Mouse (Mus musculus) intestine, embryonic 15.5 days (tissue): ENCODE measurements around the gene Cnga4. TPM values are rescaled to one million over a fixed set of nuclear protein-coding genes. Genes with fewer than 3 reads are reported as not detected.
"Not testable (repeated sequence)": the region's sequence is repeated elsewhere in the genome, so short reads cannot be mapped to it uniquely, and the experiment has no call there.

ENCODE experiments used
- ATAC-seq: fragments of 200-750 bp; cut with Nextera tagmentation; 2 replicates; pipeline ENCODE4 v1.8.0; 2017; ENCODE audit warnings: moderate TSS enrichment, moderate library complexity
- H3K27ac ChIP-seq: fragments of 300-500 bp; sonication (generic); 2 replicates; pipeline ENCODE4 v1.5.1; 2015; ENCODE audit warnings: mild to moderate bottlenecking, inconsistent platforms
- H3K27me3 ChIP-seq: fragments of 300-500 bp; sonication (generic); replicated peaks from 2 replicates; pipeline ENCODE4 v1.6.1; 2015; ENCODE audit warnings: inconsistent platforms
- H3K36me3 ChIP-seq: fragments of 300-500 bp; sonication (generic); 2 replicates; pipeline ENCODE4 v1.6.1; 2015; ENCODE audit warnings: inconsistent platforms
- H3K4me1 ChIP-seq: fragments of 300-500 bp; sonication (generic); replicated peaks from 2 replicates; pipeline ENCODE4 v1.6.1; 2015; ENCODE audit warnings: inconsistent platforms
- H3K4me2 ChIP-seq: fragments of 300-500 bp; sonication (generic); replicated peaks from 2 replicates; pipeline ENCODE4 v1.6.1; 2015; ENCODE audit warnings: mild to moderate bottlenecking, inconsistent platforms
- H3K4me3 ChIP-seq: fragments of 300-500 bp; sonication (generic); replicated peaks from 2 replicates; pipeline ENCODE4 v1.5.1; 2015; ENCODE audit warnings: inconsistent platforms
- H3K9ac ChIP-seq: fragments of 300-500 bp; sonication (generic); 2 replicates; pipeline ENCODE4 v1.6.1; 2015; ENCODE audit warnings: inconsistent platforms
- H3K9me3 ChIP-seq: fragments of 300-500 bp; sonication (generic); 2 replicates; pipeline ENCODE4 v1.6.1; 2016; ENCODE audit warnings: inconsistent platforms
- WGBS: fragments of 180-500 bp; shearing (Covaris S2); methylation state at CpG from one replicate; pipeline ENCODE4 v1.1.7; 2015; 5-methylcytosine and 5-hydroxymethylcytosine counted together
- polyA plus RNA-seq: library from polyadenylated mRNA; unstranded; fragments of >200 nt; fragmentation: Nextera tagmentation; extraction: Ambion mirVana; gene quantifications from 2 replicates; pipeline ENCODE4 v1.2.1, GENCODE M21; 2015

The Cnga4 gene
- polyA plus RNA-seq, 1 experiment from 2014 or later, result not detected

DNA sequence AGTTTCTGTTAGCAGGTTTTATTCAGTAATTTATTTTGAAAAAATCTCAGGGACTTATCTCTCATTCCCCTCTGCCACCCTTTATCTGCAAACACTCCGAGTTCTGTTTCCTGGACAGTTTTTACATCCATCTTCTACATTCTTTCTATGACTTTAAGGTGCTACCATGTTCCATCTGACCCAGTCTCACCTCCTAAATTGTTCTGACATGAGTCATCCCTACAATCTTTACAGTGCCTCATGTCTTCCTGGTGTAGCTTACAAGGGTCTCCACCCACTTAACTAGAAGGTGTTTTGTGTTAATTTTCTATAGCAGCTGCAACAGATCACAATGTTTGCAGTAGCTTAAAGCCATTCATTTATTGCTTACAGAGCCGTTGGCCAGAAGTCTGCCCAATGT is 16.5 kb downstream of the Cnga4 start:
- Histone ChIP-seq H3K9me3 (no peaks in the 10 kb centered on the region), H3K4me3 (no peak overlapping the region)
- 17% methylated on average over 2 of the region's 2 CpGs for WGBS

DNA sequence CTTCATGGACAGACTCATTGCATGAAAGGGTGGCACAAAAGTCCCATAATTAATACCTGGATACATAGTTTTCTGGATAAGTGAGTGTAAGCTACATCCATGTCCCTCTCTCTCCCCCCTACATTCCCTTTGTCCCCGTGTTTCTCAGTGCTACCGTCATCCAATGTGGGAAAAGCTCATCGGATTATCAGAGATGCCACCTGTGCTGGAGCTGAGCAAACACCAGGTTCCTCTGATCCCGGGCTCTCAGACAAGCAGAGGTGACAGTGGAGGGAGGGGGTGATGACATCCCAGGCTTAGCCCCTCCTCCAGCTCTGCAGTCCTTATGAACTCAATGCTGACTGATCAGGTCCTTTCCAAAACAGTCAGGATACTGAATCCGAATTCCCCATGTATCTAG is 20.0 kb downstream of the Cnga4 start:
- Histone ChIP-seq H3K4me3 (no peak overlapping the region), H3K4me2 (no peak overlapping the region), H3K9me3 (no peaks in the 10 kb centered on the region), H3K4me1 (no peaks in the 10 kb centered on the region), H3K36me3 (no peaks in the 10 kb centered on the region), H3K27ac (no peak overlapping the region), H3K27me3 (peaks cover 16% of the 10 kb centered on the region), H3K9ac (no peak overlapping the region)
- no peak for ATAC-seq
- WGBS, result 22% methylated on average over 5 of the region's 5 CpGs

More for the DNA sequence above, 16.5 kb downstream of the Cnga4 start:
- ATAC-seq, result 0 out of 2 replicates have a peak, but pooled peaks have one; percentile 58
- no peak overlapping the region for H3K9ac ChIP-seq
- H3K4me2 ChIP-seq, result no peak overlapping the region
- peaks cover 11% of the 10 kb centered on the region for H3K27me3 ChIP-seq
- no peak overlapping the region for H3K27ac ChIP-seq
- H3K4me1 ChIP-seq, result no peaks in the 10 kb centered on the region
- H3K36me3 ChIP-seq, result no peaks in the 10 kb centered on the region

DNA sequence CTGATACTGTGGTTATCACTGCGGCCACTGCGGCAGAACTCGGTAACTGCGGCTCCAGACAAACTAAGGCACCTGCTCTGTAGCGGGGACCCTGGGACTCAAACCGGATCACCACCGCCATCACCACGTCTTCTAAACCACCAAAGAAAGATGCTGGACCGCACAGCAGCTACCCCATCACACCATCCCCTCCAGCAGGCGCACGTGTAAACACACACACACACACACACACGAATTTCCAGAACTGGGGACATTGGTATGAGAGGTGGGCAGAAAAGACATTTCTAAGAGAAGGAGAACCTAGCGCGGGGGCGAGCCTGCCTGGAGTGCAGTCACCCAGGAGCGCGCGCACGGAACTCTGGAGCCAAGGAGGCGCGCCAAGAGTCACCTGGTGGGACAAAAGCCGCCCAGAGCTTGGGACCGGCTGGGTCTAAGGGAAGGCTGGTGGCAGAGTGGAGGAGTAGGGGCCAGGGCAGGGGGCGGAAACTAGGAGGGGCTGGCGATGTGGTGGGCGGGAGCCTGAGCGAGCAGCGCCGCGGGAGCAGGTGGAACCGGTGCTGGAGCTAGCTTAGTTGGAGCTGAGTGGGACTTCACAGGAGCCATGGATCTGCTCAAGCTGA is 21.2 kb downstream of the Cnga4 start, which contains the start of gene Cckbr:
Gene Cckbr, plus strand, starts transcription at position 308 of the 620 bp plus-strand sequence.
- WGBS, result 1% methylated on average over 31 of the region's 31 CpGs
- no peak within 1 kb of the TSS for H3K9ac ChIP-seq
- peak within 1 kb of the TSS; percentile 39 for H3K4me3 ChIP-seq
- no peaks in the 10 kb centered on the region for H3K36me3 ChIP-seq
- no peaks in the 10 kb centered on the region for H3K4me1 ChIP-seq
- no peak within 1 kb of the TSS for H3K27ac ChIP-seq
- H3K4me2 ChIP-seq, result peak within 1 kb of the TSS; percentile 80
- peaks cover 16% of the 10 kb centered on the region for H3K27me3 ChIP-seq
- peak; percentile 85 for ATAC-seq
- H3K9me3 ChIP-seq, result no peaks in the 10 kb centered on the region

DNA sequence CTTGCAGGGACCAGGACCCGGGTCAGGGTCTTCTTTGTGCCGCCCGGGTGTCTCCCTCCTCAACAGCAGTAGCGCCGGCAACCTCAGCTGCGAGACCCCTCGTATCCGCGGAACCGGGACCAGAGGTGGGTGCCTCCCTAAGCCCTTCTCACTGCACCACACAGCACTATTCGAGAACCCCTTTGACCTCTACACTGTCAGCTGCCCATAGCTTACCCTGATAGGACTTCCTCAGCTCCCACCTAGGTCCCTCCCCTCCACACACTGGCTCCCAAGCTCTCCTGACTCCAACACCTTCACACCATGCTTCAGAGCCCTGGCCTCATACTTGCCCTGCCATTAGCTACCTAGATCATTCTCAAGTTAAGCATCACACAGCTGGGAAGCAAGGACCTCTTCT is 21.7 kb downstream of the Cnga4 start:
- peak overlapping the region; percentile 39 for H3K4me3 ChIP-seq
- peak; percentile 56 for ATAC-seq

DNA sequence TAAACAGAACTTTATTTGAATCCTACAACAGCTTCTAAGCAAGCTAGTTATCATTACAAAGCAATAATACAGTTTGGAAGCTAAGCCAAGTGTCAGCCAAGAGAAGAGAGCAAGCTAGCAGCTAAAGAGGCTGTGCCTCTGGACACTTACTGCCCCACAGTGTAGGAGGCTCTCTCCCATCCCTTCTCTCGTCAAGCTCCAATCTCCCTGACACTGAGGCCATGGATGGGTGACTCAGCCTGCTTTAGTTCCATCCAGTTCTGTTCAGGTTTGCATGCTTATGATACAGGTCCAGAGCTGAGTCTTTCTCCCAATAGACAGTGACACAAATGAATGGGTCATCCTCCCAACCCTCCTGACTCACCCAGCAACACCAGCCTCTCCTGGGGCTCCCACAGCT is 27.7 kb downstream of the Cnga4 start:
- no peaks in the 10 kb centered on the region for H3K27me3 ChIP-seq
- no peaks in the 10 kb centered on the region for H3K36me3 ChIP-seq
- no peaks in the 10 kb centered on the region for H3K4me1 ChIP-seq
- no peak overlapping the region for H3K4me2 ChIP-seq
- no peak for ATAC-seq
- H3K4me3 ChIP-seq, result no peak overlapping the region
- H3K9me3 ChIP-seq, result no peaks in the 10 kb centered on the region
- WGBS, result 45% methylated on average over 1 of the region's 1 CpGs
- H3K9ac ChIP-seq, result no peak overlapping the region
- no peak overlapping the region for H3K27ac ChIP-seq

More for the DNA sequence above, 21.7 kb downstream of the Cnga4 start:
- H3K9ac ChIP-seq, result no peak overlapping the region
- no peaks in the 10 kb centered on the region for H3K36me3 ChIP-seq
- no peaks in the 10 kb centered on the region for H3K4me1 ChIP-seq
- H3K27ac ChIP-seq, result no peak overlapping the region
- WGBS, result 2% methylated on average over 11 of the region's 11 CpGs
- peaks cover 16% of the 10 kb centered on the region for H3K27me3 ChIP-seq
- no peaks in the 10 kb centered on the region for H3K9me3 ChIP-seq
- H3K4me2 ChIP-seq, result peak overlapping the region; percentile 80

DNA sequence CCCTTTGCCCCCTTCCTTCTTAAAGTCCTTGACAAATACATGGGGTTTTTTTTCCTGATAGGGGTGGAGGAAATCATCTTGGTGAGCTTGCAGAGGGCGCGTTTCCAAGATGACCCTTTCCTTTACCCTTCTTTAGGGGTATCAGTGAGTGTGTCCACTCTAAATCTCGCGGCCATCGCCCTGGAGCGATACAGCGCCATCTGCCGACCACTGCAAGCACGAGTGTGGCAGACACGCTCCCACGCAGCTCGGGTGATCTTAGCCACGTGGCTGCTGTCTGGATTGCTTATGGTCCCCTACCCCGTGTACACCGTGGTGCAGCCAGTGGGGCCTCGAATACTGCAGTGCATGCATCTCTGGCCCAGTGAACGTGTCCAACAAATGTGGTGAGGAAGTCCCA is 29.5 kb downstream of the Cnga4 start:
- WGBS, result 85% methylated on average over 17 of the region's 17 CpGs
- Histone ChIP-seq H3K4me3 (no peak overlapping the region), H3K9me3 (no peaks in the 10 kb centered on the region), H3K36me3 (no peaks in the 10 kb centered on the region), H3K27me3 (no peaks in the 10 kb centered on the region), H3K27ac (no peak overlapping the region), H3K4me2 (no peak overlapping the region), H3K9ac (no peak overlapping the region), H3K4me1 (no peaks in the 10 kb centered on the region)
- ATAC-seq, result no peak

DNA sequence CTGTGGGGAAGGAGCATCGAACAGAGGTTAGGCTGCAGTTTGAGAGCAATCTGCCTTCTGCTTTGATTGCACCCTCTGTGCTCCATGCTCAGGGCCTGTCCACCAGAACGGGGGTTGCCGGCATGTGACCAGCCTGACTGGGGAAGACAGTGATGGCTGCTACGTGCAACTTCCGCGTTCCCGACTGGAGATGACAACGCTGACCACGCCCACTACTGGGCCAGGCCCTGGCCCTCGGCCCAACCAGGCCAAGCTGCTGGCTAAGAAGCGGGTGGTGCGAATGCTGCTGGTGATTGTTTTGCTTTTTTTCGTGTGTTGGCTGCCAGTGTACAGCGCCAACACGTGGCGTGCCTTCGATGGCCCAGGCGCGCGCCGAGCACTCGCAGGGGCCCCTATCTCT is 30.4 kb downstream of the Cnga4 start:
- H3K9ac ChIP-seq, result no peak overlapping the region
- no peaks in the 10 kb centered on the region for H3K27me3 ChIP-seq
- H3K36me3 ChIP-seq, result no peaks in the 10 kb centered on the region
- H3K4me1 ChIP-seq, result no peaks in the 10 kb centered on the region
- H3K9me3 ChIP-seq, result no peaks in the 10 kb centered on the region
- H3K4me3 ChIP-seq, result no peak overlapping the region
- H3K4me2 ChIP-seq, result no peak overlapping the region
- no peak for ATAC-seq
- H3K27ac ChIP-seq, result no peak overlapping the region
- 80% methylated on average over 22 of the region's 22 CpGs for WGBS

DNA sequence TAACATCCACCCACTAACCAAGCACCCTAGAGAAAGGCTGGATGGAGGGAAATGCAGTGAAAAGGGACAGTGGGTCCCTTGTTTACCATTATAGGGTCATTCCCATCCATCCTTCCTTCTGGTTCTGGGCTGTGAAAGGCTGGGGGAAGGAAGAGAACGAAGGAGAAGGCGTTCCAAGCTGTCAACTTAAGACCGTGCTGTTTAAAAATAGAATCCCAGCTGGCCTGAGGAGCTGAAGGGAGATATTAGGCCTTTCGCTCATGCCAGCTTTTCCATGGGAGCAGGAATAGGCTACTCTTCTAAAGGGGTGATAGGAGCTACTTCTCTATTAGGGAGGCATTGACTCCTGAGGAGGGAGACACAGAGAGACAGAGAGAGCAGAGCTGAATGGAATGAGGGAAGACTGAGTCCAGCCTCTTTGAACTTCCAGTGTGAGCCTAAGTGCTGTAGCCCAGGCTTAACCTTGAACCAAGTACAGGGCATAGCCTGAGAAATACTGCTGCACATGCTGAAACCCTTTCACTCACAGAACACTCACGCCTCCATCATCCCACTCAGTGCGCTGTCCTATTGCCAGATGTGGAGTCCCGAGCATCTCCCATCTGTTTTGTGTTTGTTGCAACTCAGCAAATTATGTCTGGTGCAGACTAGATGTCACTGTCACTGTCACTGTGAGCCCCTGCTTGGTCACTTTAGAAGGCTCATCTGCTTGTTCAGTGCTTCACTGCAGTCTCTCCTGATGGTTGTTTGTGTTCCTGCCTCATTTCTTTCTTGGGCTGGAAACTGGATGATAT is 33.8 kb downstream of the Cnga4 start:
- 50% methylated on average over 7 of the region's 7 CpGs for WGBS
- no peak overlapping the region for H3K27ac ChIP-seq

DNA sequence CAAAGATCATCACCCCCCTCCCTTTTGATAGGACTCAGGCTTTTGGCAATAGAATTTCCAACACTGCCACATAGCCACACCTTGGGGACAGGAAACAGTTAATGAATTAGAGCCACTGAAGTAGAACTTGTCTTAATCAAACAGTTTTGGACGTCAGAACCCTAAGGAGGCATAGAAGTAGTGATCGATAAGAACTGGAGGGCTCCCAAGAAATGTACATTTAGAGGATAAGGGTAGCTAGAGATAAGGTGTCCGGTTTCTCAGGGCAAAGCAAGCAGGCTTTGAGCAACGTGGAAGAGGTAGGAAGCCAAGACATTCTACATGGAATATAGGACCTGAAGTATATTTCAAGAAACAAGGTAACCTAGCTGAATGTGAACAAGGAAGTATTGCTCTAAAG is 37.1 kb downstream of the Cnga4 start:
- 48% methylated on average over 4 of the region's 4 CpGs for WGBS
- Histone ChIP-seq H3K9ac (no peak overlapping the region), H3K4me1 (no peaks in the 10 kb centered on the region), H3K27ac (no peak overlapping the region), H3K4me3 (no peak overlapping the region), H3K27me3 (no peaks in the 10 kb centered on the region), H3K36me3 (no peaks in the 10 kb centered on the region), H3K4me2 (no peak overlapping the region), H3K9me3 (no peaks in the 10 kb centered on the region)
- no peak for ATAC-seq

More for the DNA sequence above, 33.8 kb downstream of the Cnga4 start:
- Histone ChIP-seq H3K36me3 (no peaks in the 10 kb centered on the region), H3K4me2 (no peak overlapping the region), H3K27me3 (no peaks in the 10 kb centered on the region), H3K9me3 (no peaks in the 10 kb centered on the region), H3K9ac (no peak overlapping the region), H3K4me3 (no peak overlapping the region), H3K4me1 (no peaks in the 10 kb centered on the region)
- ATAC-seq, result no peak

DNA sequence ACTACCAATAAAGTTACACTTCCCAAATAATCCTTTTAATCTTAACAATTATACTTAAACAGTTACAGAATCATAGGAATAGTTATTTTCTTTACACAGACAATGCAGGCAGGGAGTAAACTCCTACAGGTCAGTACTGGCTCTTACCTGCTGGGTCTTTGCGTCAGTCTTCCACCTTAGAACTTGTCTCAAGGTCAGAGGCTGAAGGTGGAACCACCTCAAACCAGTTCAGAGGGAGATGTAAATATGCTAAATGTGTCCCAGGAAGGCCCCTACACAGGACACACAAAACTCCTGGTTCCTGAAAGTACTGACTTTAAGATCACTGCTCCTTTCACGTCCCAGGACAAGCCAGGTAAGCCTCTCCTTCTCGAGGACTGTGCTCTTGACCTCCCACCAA is 40.7 kb downstream of the Cnga4 start:
- no peak overlapping the region for H3K9ac ChIP-seq
- H3K4me1 ChIP-seq, result no peaks in the 10 kb centered on the region
- no peaks in the 10 kb centered on the region for H3K27me3 ChIP-seq
- no peak overlapping the region for H3K4me2 ChIP-seq
- H3K27ac ChIP-seq, result no peak overlapping the region
- ATAC-seq, result no peak
- 72% methylated on average over 3 of the region's 3 CpGs for WGBS
- H3K9me3 ChIP-seq, result no peaks in the 10 kb centered on the region
- no peak overlapping the region for H3K4me3 ChIP-seq
- no peaks in the 10 kb centered on the region for H3K36me3 ChIP-seq

DNA sequence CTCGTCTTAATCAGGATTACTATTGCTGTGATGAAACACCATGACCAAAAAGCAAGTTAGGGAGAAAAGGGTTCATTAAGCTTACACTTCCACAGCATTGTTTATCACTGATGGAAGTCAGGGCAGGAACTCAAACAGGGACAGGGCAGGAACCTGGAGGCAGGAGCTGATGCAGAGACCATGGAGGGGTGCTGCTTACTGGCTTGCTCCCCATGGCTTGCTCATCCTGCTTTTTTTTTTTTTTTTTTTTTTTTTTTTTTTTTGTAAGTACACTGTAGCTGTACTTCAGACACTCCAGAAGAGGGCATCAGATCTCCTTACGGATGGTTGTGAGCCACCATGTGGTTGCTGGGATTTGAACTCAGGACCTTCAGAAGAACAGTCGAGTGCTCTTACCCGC is 49.0 kb downstream of the Cnga4 start:
- not testable (repeated sequence) for H3K9me3 ChIP-seq, H3K27me3 ChIP-seq, H3K9ac ChIP-seq, H3K36me3 ChIP-seq, H3K27ac ChIP-seq, H3K4me3 ChIP-seq, H3K4me2 ChIP-seq, ATAC-seq, H3K4me1 ChIP-seq
- 80% methylated on average over 4 of the region's 4 CpGs for WGBS
